Comparison of ENCODE assay signal across 27 mouse cellular contexts in the genomic region with DNA sequence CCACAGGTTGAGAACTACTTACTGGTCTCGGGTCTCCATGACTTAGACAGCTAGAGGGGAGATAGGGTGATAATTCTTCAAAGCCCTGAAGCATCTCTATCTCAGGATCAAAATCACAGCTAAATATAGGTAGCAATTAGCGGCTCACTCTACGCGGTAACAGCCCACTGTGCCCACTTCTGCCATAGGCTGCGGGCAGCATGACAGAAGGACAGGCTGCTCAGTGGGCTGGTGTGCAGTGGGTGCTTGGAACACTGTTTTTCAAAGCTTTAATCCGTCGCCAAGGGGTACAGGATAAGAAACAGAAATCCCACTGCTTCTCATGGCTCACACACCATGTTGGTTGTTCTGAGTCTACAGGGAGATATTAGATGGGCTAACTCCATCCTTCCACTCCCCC. TPM values are rescaled to one million over a fixed set of nuclear protein-coding genes. Genes with fewer than 3 reads are reported as not detected.
DNase-seq lines count a peak whose midpoint lies in the region; ATAC-seq and TF ChIP-seq lines count a peak whose summit lies in the region.
"Had no signal": no experiment of that assay in that cellular context is flagged by ENCODE, and none has a peak within 500 bp of the region (broad histone marks: within the 10 kb centered on the region; RNA-seq: fewer than 3 reads in every experiment).

No protein-coding gene starts in this region.

- H3K4me1 ChIP-seq in liver, postnatal 0 days (ENCODE audit: insufficient read depth) = no peaks in the 10 kb centered on the region
- no peaks in the 10 kb centered on the region for H3K4me1 ChIP-seq in ES-E14 (ENCODE audit: control insufficient read depth in 2 of 2, insufficient read depth in 2 of 2, low read length in 2 of 2, poor library complexity in 1 of 2)
- H3K4me1 ChIP-seq: forebrain, embryonic 13.5 days; heart, embryonic 12.5 days; heart, embryonic 15.5 days had no signal

- H3K36me3 ChIP-seq in liver, postnatal 0 days (replicated peaks; ENCODE audit: insufficient read depth, low read length) = no peaks in the 10 kb centered on the region
- H3K36me3 ChIP-seq in ES-E14 (ENCODE audit: control insufficient read depth, insufficient read depth, low read length, poor library complexity, severe bottlenecking) = no peaks in the 10 kb centered on the region
- H3K36me3 ChIP-seq: forebrain, embryonic 10.5 days; heart, embryonic 12.5 days; heart, embryonic 15.5 days had no signal

- H3K4me3 ChIP-seq in liver, postnatal 0 days (ENCODE audit: low read depth, low read length) = no peak overlapping the region
- H3K4me3 ChIP-seq in ES-E14 (ENCODE audit: insufficient read depth in 1 of 2, low read depth in 1 of 2, low read length in 2 of 2, poor library complexity in 1 of 2, severe bottlenecking in 1 of 2) = no peak overlapping the region
- H3K4me3 ChIP-seq: forebrain, embryonic 10.5 days; forebrain, embryonic 13.5 days; heart, adult 2 months; heart, embryonic 12.5 days; heart, embryonic 15.5 days had no signal

- H3K9ac ChIP-seq in liver, postnatal 0 days (replicated peaks) = no peak overlapping the region
- no peak overlapping the region for H3K9ac ChIP-seq in ES-E14 (ENCODE audit: insufficient read depth, low read depth, low read length, poor library complexity, severe bottlenecking)
- H3K9ac ChIP-seq: forebrain, embryonic 13.5 days; heart, embryonic 12.5 days; heart, embryonic 15.5 days; hindbrain, embryonic 14.5 days had no signal

- intact Hi-C loops in heart, postnatal 10 days (cut with DNase I) = no loop called here

- no peak overlapping the region for H3K4me2 ChIP-seq in liver, postnatal 0 days (ENCODE audit: low read depth, low read length)
- H3K4me2 ChIP-seq: forebrain, embryonic 13.5 days; heart, embryonic 12.5 days; heart, embryonic 15.5 days; hindbrain, embryonic 14.5 days had no signal

- H3K9me3 ChIP-seq in liver, postnatal 0 days (ENCODE audit: low read length) = no peaks in the 10 kb centered on the region
- H3K9me3 ChIP-seq in ES-E14 (ENCODE audit: control insufficient read depth, insufficient read depth, low read depth, low read length) = no peaks in the 10 kb centered on the region
- H3K9me3 ChIP-seq: forebrain, embryonic 10.5 days; forebrain, embryonic 13.5 days; heart, embryonic 12.5 days; heart, embryonic 15.5 days had no signal

- H3K27me3 ChIP-seq in liver, postnatal 0 days (ENCODE audit: insufficient read depth, low read length) = no peaks in the 10 kb centered on the region

- TF ChIP-seq CTCF in liver, postnatal 0 days (IDR thresholded peaks at IDR 0.05; ENCODE audit: low read depth) = no peak

- ATAC-seq in liver, postnatal 0 days = no peak
- ATAC-seq: forebrain, embryonic 13.5 days; forebrain, embryonic 16.5 days; hindbrain, postnatal 0 days; inflammation-experienced regulatory T-cells, adult 6 months; intestine, embryonic 16.5 days had no signal

- H3K27ac ChIP-seq in liver, postnatal 0 days (ENCODE audit: low read depth) = no peak overlapping the region
- H3K27ac ChIP-seq in ES-E14 (ENCODE audit: insufficient read depth, low read depth, low read length, poor library complexity, severe bottlenecking) = no peak overlapping the region
- H3K27ac ChIP-seq: forebrain, embryonic 10.5 days; forebrain, embryonic 13.5 days; heart, adult 2 months; heart, embryonic 15.5 days; hindbrain, embryonic 14.5 days; hindbrain, postnatal 0 days had no signal

- in situ Hi-C loops in ES-E14 (cut with MboI; ENCODE audit: low sequenced_read_pairs in 2 of 2, unreplicated experiment in 2 of 2) = no loop called here

- 86% methylated on average over 7 of the region's 7 CpGs for WGBS in liver, postnatal 0 days (ENCODE audit: insufficient replicate concordance)

- TF ChIP-seq EP300 in liver, postnatal 0 days (IDR thresholded peaks at IDR 0.05; ENCODE audit: low read depth) = no peak

- peak; percentile 71 for DNase-seq in heart, adult 11 months
- DNase-seq in heart, postnatal 10 days = no peak
- DNase-seq in liver, postnatal 0 days = peak; percentile 8
- DNase-seq in liver (no peak), ES-E14 (ENCODE audit: low read depth, low spot score) (no peak)
- DNase-seq in kidney, adult 11 months = no peak
- DNase-seq: adrenal gland, adult 8-10 months; adrenal gland, postnatal 25 days; B cell, adult 2 months; cerebellum, adult 18-20 months; cerebellum, adult 9-10 months; cerebellum, postnatal 14 days; gastrocnemius, postnatal 25 days; heart, adult 2 months; heart, postnatal 14 days; heart, postnatal 4 days had no signal

TF ChIP-seq in ES-E14, 5 proteins besides CTCF, POLR2A, EP300 and RAD21:
- no peak for TF ChIP-seq ZNF384 (IDR thresholded peaks at IDR 0.05; ENCODE audit: low read depth, low read length)
- no peak for TF ChIP-seq MAFK (IDR thresholded peaks at IDR 0.05; ENCODE audit: insufficient read depth, low read depth, low read length)
- TF ChIP-seq CHD2 (IDR thresholded peaks at IDR 0.05; ENCODE audit: low read depth, low read length) = 0 out of 2 replicates have a peak, but pooled peaks have one; percentile 20
- no peak for TF ChIP-seq ZC3H11A (IDR thresholded peaks at IDR 0.05; ENCODE audit: borderline replicate concordance, low read depth, low read length)
- no peak for TF ChIP-seq HCFC1 (IDR thresholded peaks at IDR 0.05; ENCODE audit: borderline replicate concordance, insufficient read depth, low read length)

RNA-seq across cellular contexts. Expression of gene Twist2, which starts 59.2 kb away (rescaled TPM):
- 1 to 10 TPM; 3.7 to 5.5 TPM for total RNA-seq in heart, postnatal 10 days (2021)
- polyA plus RNA-seq in liver, postnatal 0 days (2015; fragmentation: Nextera tagmentation; extraction: Ambion mirVana) = 0.11 and 0.13 TPM in 2 replicates
- 1.4 and 2.6 TPM in 2 replicates for total RNA-seq in ES-E14 (2012; rRNA removed)
- total RNA-seq: CH12.LX, MEL had no signal
- polyA plus RNA-seq: inflammation-experienced regulatory T-cells, adult 6 months had no signal

Comparison
In these comparisons a context has a peak if more than half of its experiments do, and no peak if none do; other contexts are left out.
1. DNase-seq: peak in heart, adult 11 months (single experiment) and liver, postnatal 0 days (single experiment); none in heart, postnatal 10 days (0 of 2), liver (single experiment), ES-E14 (single experiment) and kidney, adult 11 months (single experiment).